8 mouse cellular contexts compared by ENCODE assay signal in the genomic region with DNA sequence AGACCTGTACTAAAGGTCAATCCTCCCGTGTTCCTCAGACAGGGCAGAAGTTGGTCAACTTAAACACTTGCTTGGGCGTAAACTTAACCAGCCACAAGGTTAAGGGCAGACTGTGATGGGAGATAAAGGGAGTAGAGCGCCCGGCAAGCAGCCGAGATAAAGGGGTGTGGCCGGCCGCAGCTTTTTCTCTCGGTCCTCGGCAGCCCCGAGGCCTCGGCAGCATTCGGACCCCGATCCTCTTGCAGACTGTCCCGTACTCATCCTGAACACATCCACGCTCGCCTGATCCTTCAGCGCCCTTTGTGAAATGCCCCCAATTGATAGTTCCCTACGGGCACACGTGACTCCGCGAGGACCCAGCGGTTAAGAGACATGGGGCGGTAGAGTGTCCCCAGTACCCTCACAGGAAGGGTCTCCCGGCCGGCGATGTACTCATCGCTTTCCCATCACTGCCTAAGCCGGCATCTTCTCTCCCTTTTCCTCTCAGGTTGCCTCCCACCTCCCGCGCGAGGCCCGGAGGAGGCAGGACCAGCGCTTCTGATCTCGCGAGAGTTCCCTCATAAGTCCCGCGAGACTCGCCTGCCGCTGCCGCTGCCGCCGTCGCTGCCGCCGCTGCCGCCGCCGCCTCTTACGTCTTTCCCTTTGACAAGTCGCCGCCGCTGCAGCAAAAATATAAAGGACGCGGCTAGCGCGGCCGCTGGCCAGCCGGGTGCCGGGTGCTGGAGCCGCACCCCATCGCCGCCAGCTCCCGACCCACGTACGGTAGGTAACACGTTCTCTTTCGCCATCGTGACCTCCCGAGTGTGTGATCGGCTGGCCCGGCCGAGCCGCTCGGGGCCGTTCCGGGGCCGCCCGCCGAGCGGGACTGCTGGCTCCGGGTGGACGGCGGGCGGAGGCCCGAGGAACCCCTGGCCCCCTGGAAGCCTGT. TPM values are rescaled to one million over a fixed set of nuclear protein-coding genes. Genes with fewer than 3 reads are reported as not detected.
DNase-seq lines count a peak whose midpoint lies in the region; ATAC-seq and TF ChIP-seq lines count a peak whose summit lies in the region.

A gene (plus strand): TSS at position 591 of the 928 bp plus-strand sequence.

- H3K27ac ChIP-seq in embryonic facial prominence, embryonic 14.5 days (replicated peaks; ENCODE audit: low read depth, low read length) = peak within 1 kb of the TSS; percentile 92
- H3K27ac ChIP-seq in limb, embryonic 14.5 days (replicated peaks; ENCODE audit: low read depth, low read length) = peak within 1 kb of the TSS; percentile 89
- H3K27ac ChIP-seq in midbrain, postnatal 0 days (ENCODE audit: low read depth, low read length) = peak within 1 kb of the TSS; percentile 99

- H3K27me3 ChIP-seq in embryonic facial prominence, embryonic 14.5 days (replicated peaks; ENCODE audit: control insufficient read depth, insufficient read depth, low read length) = no peaks in the 10 kb centered on the region
- no peaks in the 10 kb centered on the region for H3K27me3 ChIP-seq in limb, embryonic 14.5 days (ENCODE audit: control insufficient read depth, insufficient read depth, low read length)
- no peaks in the 10 kb centered on the region for H3K27me3 ChIP-seq in midbrain, postnatal 0 days (ENCODE audit: insufficient read depth, low read length)

- H3K36me3 ChIP-seq in embryonic facial prominence, embryonic 14.5 days (ENCODE audit: control insufficient read depth, insufficient read depth, low read length) = no peaks in the 10 kb centered on the region
- no peaks in the 10 kb centered on the region for H3K36me3 ChIP-seq in limb, embryonic 14.5 days (ENCODE audit: control insufficient read depth, insufficient read depth, low read length)
- H3K36me3 ChIP-seq in midbrain, postnatal 0 days (ENCODE audit: insufficient read depth, low read length) = no peaks in the 10 kb centered on the region

- peaks cover 10% of the 10 kb centered on the region for H3K4me1 ChIP-seq in embryonic facial prominence, embryonic 14.5 days (ENCODE audit: control insufficient read depth, insufficient read depth, low read length)
- H3K4me1 ChIP-seq in limb, embryonic 14.5 days (ENCODE audit: control insufficient read depth, insufficient read depth, low read length) = peaks cover 11% of the 10 kb centered on the region
- H3K4me1 ChIP-seq in midbrain, postnatal 0 days (ENCODE audit: insufficient read depth, low read length) = 0 out of 2 replicates have a peak, but pooled peaks cover 3% of the 10 kb centered on the region

- H3K4me2 ChIP-seq in embryonic facial prominence, embryonic 14.5 days (ENCODE audit: low read depth, low read length) = peak within 1 kb of the TSS; percentile 81
- H3K4me2 ChIP-seq in limb, embryonic 14.5 days (replicated peaks; ENCODE audit: low read depth, low read length, severe bottlenecking) = peak within 1 kb of the TSS; percentile 83
- H3K4me2 ChIP-seq in midbrain, postnatal 0 days (ENCODE audit: low read depth, low read length, poor library complexity, severe bottlenecking) = peak within 1 kb of the TSS; percentile 78

- H3K4me3 ChIP-seq in embryonic facial prominence, embryonic 14.5 days (ENCODE audit: low read depth, low read length) = peak within 1 kb of the TSS; percentile 99
- peak within 1 kb of the TSS; percentile 73 for H3K4me3 ChIP-seq in limb, embryonic 14.5 days (replicated peaks; ENCODE audit: low read length)
- peak within 1 kb of the TSS; percentile 99 for H3K4me3 ChIP-seq in midbrain, postnatal 0 days (ENCODE audit: low read depth, low read length)

- DNase-seq in 3T3-L1 (ENCODE audit: low read depth, low spot score) = peak; percentile 95
- peak; percentile 74 to 87 for DNase-seq in adrenal gland, postnatal 4 days (ENCODE audit: low spot score in 2 of 2)
- DNase-seq in embryonic facial prominence, embryonic 14.5 days (ENCODE audit: low spot score) = peak; percentile 98
- DNase-seq in heart, adult 8-10 months (ENCODE audit: low spot score) = peak; percentile 95
- DNase-seq in kidney, adult 9 months = peak; percentile 97
- peak; percentile 97 for DNase-seq in limb, embryonic 14.5 days (ENCODE audit: low spot score)
- DNase-seq in midbrain, postnatal 0 days (ENCODE audit: low spot score) = peak; percentile 98
- DNase-seq in spleen, postnatal 14 days (ENCODE audit: low spot score in 2 of 2) = peak; percentile 93 to 94

- H3K9ac ChIP-seq in embryonic facial prominence, embryonic 14.5 days (ENCODE audit: low read depth, low read length) = peak within 1 kb of the TSS; percentile 95
- peak within 1 kb of the TSS; percentile 95 for H3K9ac ChIP-seq in limb, embryonic 14.5 days (ENCODE audit: low read depth, low read length, severe bottlenecking)
- peak within 1 kb of the TSS; percentile 100 for H3K9ac ChIP-seq in midbrain, postnatal 0 days (replicated peaks; ENCODE audit: low read length, poor library complexity, severe bottlenecking)

- 2% methylated on average over 70 of the region's 85 CpGs for WGBS in embryonic facial prominence, embryonic 14.5 days
- WGBS in limb, embryonic 14.5 days = under 1% methylated on average over 85 of the region's 85 CpGs
- under 1% methylated on average over 85 of the region's 85 CpGs for WGBS in midbrain, postnatal 0 days

- TF ChIP-seq CTCF in midbrain, postnatal 0 days (IDR thresholded peaks at IDR 0.05) = no peak

- ATAC-seq in embryonic facial prominence, embryonic 14.5 days (ENCODE audit: low read depth) = peak; percentile 91
- peak; percentile 93 for ATAC-seq in limb, embryonic 14.5 days (ENCODE audit: low FRiP score, low read depth)
- ATAC-seq in midbrain, postnatal 0 days (ENCODE audit: low FRiP score) = peak; percentile 93

- peak; percentile 64; the same call in 1 of the 2 replicates for TF ChIP-seq POLR2A in limb, embryonic 14.5 days (IDR thresholded peaks at IDR 0.05; ENCODE audit: borderline replicate concordance, extremely low read depth, insufficient read depth, insufficient read length)

- no peaks in the 10 kb centered on the region for H3K9me3 ChIP-seq in embryonic facial prominence, embryonic 14.5 days (ENCODE audit: control insufficient read depth, low read length)
- H3K9me3 ChIP-seq in limb, embryonic 14.5 days (ENCODE audit: control insufficient read depth, low read length) = no peaks in the 10 kb centered on the region
- no peaks in the 10 kb centered on the region for H3K9me3 ChIP-seq in midbrain, postnatal 0 days (ENCODE audit: low read length)

RNA-seq across cellular contexts. Expression of the gene that starts here (rescaled TPM):
- 10 to 100 TPM; 43.3 to 51.3 TPM for total RNA-seq in adrenal gland, postnatal 4 days (2021)
- polyA plus RNA-seq in embryonic facial prominence, embryonic 14.5 days (2014; fragmentation: Nextera tagmentation; extraction: Ambion mirVana) = 20.0 and 22.6 TPM in 2 replicates
- 10 to 100 TPM; 34.4 to 40.0 (median 35.8) TPM for total RNA-seq in heart, adult 8-10 months (2022)
- polyA plus RNA-seq in limb, embryonic 14.5 days (2012; rRNA removed) = 22.7 and 23.5 TPM in 2 replicates
- polyA plus RNA-seq in limb, embryonic 14.5 days (2014; fragmentation: Nextera tagmentation; extraction: Ambion mirVana) = 20.6 and 24.3 TPM in 2 replicates
- 114 and 124 TPM in 2 replicates for total RNA-seq in midbrain, postnatal 0 days (2014; rRNA removed)
- 27.9 and 32.9 TPM in 2 replicates for polyA plus RNA-seq in midbrain, postnatal 0 days (2015; fragmentation: Nextera tagmentation; extraction: Ambion mirVana)

Comparison
In these comparisons a context has a peak if more than half of its experiments do, and no peak if none do; other contexts are left out.
1. Peak in every context shown above with its lines: DNase-seq, ATAC-seq, H3K4me3 ChIP-seq and H3K27ac ChIP-seq.